Mouse (Mus musculus) hindbrain, embryonic 12.5 days (tissue): Measurements from ENCODE around the gene Sptb. TPM values are rescaled to one million over a fixed set of nuclear protein-coding genes. Genes with fewer than 3 reads are reported as not detected.
A peak's percentile ranks its signal among the peaks of the same experiment; 100 is the strongest.

Experiments
- ATAC-seq: fragments of 200-750 bp; cut with Nextera tagmentation; 2 replicates; pipeline ENCODE4 v1.8.0; 2017; ENCODE audit warnings: moderate TSS enrichment; ENCODE audit not compliant: low FRiP score
- H3K27ac ChIP-seq: fragments of 300-500 bp; sonication (generic); 2 replicates; pipeline ENCODE4 v1.5.1; 2016; ENCODE audit warnings: mild to moderate bottlenecking
- H3K27me3 ChIP-seq: fragments of 300-500 bp; sonication (generic); 2 replicates; pipeline ENCODE4 v1.6.1; 2016; ENCODE audit warnings: mild to moderate bottlenecking
- H3K36me3 ChIP-seq: fragments of 300-500 bp; sonication (generic); 2 replicates; pipeline ENCODE4 v1.6.1; 2016; ENCODE audit warnings: mild to moderate bottlenecking
- H3K4me1 ChIP-seq: fragments of 300-500 bp; sonication (generic); 2 replicates; pipeline ENCODE4 v1.6.1; 2016
- H3K4me2 ChIP-seq: fragments of 300-500 bp; sonication (generic); replicated peaks from 2 replicates; pipeline ENCODE4 v1.6.1; 2016; ENCODE audit warnings: mild to moderate bottlenecking
- H3K4me3 ChIP-seq: fragments of 300-500 bp; sonication (generic); 2 replicates; pipeline ENCODE4 v1.5.1; 2016; ENCODE audit warnings: mild to moderate bottlenecking
- H3K9ac ChIP-seq: fragments of 300-500 bp; sonication (generic); 2 replicates; pipeline ENCODE4 v1.6.1; 2016; ENCODE audit warnings: mild to moderate bottlenecking, moderate library complexity
- H3K9me3 ChIP-seq: fragments of 300-500 bp; sonication (generic); replicated peaks from 2 replicates; pipeline ENCODE4 v1.6.1; 2016; ENCODE audit warnings: mild to moderate bottlenecking
- WGBS: fragments of 180-500 bp; shearing (Covaris S2); methylation state at CpG from one replicate; pipeline ENCODE4 v1.1.7; 2016; 5-methylcytosine and 5-hydroxymethylcytosine counted together
- polyA plus RNA-seq: library from polyadenylated mRNA; unstranded; fragments of >200 nt; fragmentation: Nextera tagmentation; extraction: Ambion mirVana; gene quantifications from 2 replicates; pipeline ENCODE4 v1.2.1, GENCODE M21; 2016

Sptb gene
- polyA plus RNA-seq, 1 experiment from 2014 or later, result 3.3 TPM

DNA sequence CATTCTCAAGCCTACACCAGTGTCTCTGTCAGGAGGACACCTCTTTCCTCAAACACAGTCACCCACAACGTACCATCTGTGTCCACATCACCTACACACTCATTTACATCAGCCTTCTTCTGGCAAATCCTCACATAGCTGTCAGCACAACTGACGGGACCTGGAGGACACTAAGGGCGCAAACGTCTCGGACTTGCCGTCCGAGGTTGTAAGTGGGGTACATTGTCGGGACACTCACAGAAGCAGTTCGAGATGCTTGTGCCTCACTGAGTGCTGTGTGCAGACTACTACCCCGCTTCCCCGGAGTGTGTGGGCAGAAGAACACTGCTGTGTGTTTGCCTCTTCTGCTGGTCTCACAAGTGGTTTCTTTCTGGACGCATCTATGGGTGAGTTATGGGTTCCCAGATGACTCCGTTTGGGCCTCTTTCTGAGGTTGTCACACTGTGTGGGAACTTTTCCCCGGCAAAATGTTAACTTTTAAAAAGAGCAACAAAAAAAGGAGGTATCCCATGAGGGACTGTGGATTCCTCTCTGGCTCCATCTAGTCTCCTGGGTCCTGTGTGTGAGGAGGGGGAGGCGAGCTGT lies 164.5 kb downstream of the Sptb start:
- H3K4me2 ChIP-seq, result peak overlapping the region; percentile 46; the same call in 1 of the 2 replicates
- no peaks in the 10 kb centered on the region for H3K36me3 ChIP-seq
- no peak overlapping the region for H3K9ac ChIP-seq
- no peak overlapping the region for H3K4me3 ChIP-seq
- peaks cover 34% of the 10 kb centered on the region for H3K27me3 ChIP-seq
- WGBS, result 51% methylated on average over 15 of the region's 15 CpGs
- H3K27ac ChIP-seq, result no peak overlapping the region
- no peaks in the 10 kb centered on the region for H3K9me3 ChIP-seq
- peaks cover 28% of the 10 kb centered on the region for H3K4me1 ChIP-seq
- ATAC-seq, result no peak

DNA sequence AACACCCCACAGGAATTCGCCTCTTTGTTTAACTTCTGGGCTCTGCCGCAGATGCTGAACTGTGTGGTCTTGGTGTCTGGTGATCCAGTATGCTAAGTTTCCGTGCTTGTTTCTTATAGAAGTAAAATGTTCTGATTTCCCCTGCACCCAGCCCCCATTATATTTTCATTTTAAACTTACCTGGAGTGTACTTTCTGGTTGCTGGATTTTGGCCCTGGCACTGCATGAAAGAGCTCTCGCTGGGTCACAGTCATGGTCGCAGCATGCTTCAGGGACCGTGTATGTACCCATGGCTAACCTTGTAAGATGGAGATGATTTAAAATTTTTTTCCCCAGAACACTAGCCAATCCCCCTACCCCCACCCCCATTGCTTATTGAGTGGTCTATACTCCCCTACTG lies 168.5 kb downstream of the Sptb start:
- H3K9ac ChIP-seq, result no peak overlapping the region
- H3K27me3 ChIP-seq, result peaks cover 14% of the 10 kb centered on the region
- no peak overlapping the region for H3K27ac ChIP-seq
- H3K4me3 ChIP-seq, result no peak overlapping the region
- H3K4me1 ChIP-seq, result peaks cover 15% of the 10 kb centered on the region
- no peaks in the 10 kb centered on the region for H3K9me3 ChIP-seq
- no peak overlapping the region for H3K4me2 ChIP-seq
- WGBS, result 64% methylated on average over 6 of the region's 6 CpGs
- no peaks in the 10 kb centered on the region for H3K36me3 ChIP-seq
- no peak for ATAC-seq

DNA sequence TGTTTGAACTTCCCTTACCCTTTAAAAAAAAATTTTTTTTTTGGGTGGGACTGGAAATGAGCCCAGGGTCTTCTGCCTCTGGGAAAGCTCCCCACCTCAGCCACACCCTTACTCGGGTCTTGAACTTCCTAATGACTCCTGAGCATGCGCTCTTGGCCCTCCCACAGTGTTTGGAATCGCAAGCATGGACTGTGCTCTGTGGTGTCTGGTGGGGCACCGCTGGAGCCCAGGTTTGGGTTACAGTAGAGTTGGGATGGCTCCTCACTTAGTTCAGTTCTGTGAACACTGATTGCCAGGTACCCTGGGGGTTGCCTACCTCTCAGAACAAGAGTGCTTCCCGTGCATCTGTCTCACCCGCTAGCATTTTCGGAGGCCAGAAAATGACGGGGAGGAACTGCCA lies 168.9 kb downstream of the Sptb start:
- no peak for ATAC-seq
- 27% methylated on average over 8 of the region's 8 CpGs for WGBS
- Histone ChIP-seq H3K4me1 (peaks cover 11% of the 10 kb centered on the region), H3K27ac (no peak overlapping the region), H3K9me3 (no peaks in the 10 kb centered on the region), H3K27me3 (peaks cover 18% of the 10 kb centered on the region), H3K9ac (no peak overlapping the region), H3K4me2 (no peak overlapping the region), H3K36me3 (no peaks in the 10 kb centered on the region), H3K4me3 (no peak overlapping the region)

DNA sequence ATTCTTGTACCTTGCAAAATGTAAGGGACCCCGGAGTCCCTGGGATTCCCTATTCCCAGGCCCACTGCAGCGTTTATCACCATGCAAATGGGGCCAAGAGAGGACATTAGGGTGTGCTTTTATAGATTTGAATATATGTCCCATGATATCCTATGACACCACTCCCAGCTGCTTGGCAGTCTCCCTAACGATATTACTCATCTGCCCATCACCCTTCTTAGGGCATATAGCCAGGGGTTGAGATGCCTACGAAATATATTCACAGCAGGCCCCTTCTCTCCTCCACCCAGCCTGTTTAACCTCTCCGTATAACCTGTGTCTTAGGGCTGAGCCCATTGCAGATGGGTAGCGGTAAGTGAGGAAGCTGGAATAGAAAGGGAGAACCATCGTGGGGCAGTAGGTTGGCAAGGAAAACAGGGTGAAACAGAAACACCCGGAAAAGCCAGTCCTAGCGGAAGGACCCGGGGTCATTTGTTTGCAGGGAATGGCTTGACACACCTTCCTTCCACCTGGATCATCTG lies 169.6 kb downstream of the Sptb start:
- Histone ChIP-seq H3K4me1 (peaks cover 3% of the 10 kb centered on the region), H3K4me2 (no peak overlapping the region), H3K27ac (no peak overlapping the region), H3K36me3 (no peaks in the 10 kb centered on the region), H3K27me3 (peaks cover 21% of the 10 kb centered on the region), H3K9ac (no peak overlapping the region), H3K9me3 (no peaks in the 10 kb centered on the region), H3K4me3 (no peak overlapping the region)
- no peak for ATAC-seq
- 82% methylated on average over 10 of the region's 10 CpGs for WGBS

DNA sequence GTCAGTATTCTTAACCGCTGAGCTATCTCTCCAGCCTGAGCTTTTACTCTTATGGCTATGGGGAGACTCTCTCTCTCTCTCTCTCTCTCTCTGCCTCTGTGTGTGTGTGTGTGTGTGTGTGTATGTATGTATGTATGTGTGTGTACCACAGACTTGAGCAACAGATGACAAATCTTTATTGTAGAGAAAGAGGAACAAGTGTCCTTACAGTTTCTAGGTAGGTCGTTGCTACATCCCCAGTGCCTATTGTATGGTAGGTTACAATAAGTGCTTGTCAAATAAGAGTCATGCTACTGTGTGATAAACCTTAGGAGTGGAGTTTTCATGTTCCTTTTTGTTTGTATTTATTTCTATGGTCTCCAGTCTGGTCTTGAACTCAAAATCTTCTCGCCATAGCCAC lies 170.2 kb downstream of the Sptb start:
- H3K9me3 ChIP-seq, result no peaks in the 10 kb centered on the region
- H3K36me3 ChIP-seq, result no peaks in the 10 kb centered on the region
- WGBS, result 84% methylated on average over 3 of the region's 3 CpGs
- H3K4me3 ChIP-seq, result no peak overlapping the region
- no peak overlapping the region for H3K9ac ChIP-seq
- H3K4me2 ChIP-seq, result no peak overlapping the region
- no peak for ATAC-seq
- no peaks in the 10 kb centered on the region; the same call in 1 of the 2 replicates for H3K4me1 ChIP-seq
- peaks cover 21% of the 10 kb centered on the region for H3K27me3 ChIP-seq
- no peak overlapping the region for H3K27ac ChIP-seq

DNA sequence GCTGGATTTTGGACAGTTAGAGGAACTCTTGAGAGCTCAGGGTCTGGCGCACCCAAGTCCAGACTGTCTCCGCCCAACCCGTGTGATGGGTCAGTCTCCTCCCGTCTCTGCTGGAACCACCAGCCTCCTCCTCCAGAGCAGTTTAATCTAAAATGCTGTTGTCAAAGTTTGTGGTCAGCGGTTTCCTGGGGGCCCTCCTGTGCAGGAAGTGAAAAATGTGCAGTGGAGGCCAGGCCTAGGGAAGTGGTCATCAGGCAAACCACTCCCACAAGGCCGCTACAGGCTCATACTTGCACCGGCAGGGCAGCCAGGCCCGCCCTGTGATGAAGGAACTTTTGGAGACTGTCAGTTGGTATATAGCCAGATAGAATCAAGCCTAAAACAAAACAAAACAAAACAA lies 172.9 kb downstream of the Sptb start:
- Histone ChIP-seq H3K27me3 (peaks cover 45% of the 10 kb centered on the region), H3K36me3 (no peaks in the 10 kb centered on the region), H3K27ac (no peak overlapping the region), H3K9me3 (no peaks in the 10 kb centered on the region), H3K4me3 (no peak overlapping the region), H3K4me2 (no peak overlapping the region), H3K9ac (no peak overlapping the region), H3K4me1 (peaks cover 18% of the 10 kb centered on the region)
- 91% methylated on average over 8 of the region's 8 CpGs for WGBS
- no peak for ATAC-seq

DNA sequence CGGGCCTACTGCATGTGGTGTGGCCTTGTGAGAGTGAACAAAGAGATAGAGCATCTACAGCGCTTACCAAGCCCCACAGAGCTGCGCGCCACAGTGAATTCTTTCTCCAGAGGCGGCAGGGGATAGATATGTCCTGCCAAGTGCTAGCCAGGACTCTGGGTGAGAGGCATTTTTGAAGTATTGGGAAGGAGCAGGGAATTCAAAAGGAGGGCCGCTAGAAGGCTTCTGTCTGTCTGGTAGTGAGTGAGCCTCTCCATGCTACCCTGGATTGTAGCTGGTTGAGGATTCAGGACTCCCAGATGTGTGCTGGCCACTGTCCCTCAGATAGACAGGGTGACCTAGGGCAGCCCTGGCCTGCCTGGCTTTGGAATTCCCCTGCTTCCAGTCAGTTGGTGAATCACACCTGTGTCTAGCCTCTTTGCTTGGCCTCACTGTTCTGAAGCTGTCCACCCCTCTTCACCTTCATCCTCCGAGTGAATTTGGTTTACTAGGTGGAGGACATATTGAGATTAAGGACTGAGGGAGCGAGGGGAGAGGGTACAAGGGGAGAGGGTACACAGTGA lies 173.7 kb downstream of the Sptb start:
- WGBS, result 86% methylated on average over 8 of the region's 8 CpGs
- Histone ChIP-seq H3K4me2 (no peak overlapping the region), H3K4me1 (peaks cover 18% of the 10 kb centered on the region), H3K27ac (no peak overlapping the region), H3K36me3 (no peaks in the 10 kb centered on the region), H3K27me3 (peaks cover 53% of the 10 kb centered on the region), H3K9ac (no peak overlapping the region), H3K4me3 (no peak overlapping the region), H3K9me3 (no peaks in the 10 kb centered on the region)
- ATAC-seq, result no peak

DNA sequence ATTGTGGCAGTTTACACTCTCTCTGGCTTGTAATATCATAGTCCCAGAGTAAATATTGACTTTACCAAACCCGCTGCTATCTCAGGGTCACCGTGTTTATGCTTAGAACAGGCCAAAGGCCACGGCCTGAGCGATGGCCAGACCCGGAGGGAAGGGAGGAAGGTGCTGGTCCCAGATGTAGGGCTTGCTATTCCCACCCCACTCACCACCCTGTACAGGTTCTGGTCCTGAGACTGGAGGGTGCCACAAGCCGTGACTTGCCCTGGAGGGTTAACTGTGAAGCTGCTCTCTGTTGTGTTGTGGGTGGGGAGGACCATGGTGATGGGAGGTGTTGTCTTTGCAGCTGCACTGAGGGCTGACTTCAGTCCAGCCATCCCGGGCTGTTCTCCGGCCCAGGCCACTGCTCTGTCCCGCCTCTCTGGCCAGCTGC lies 174.9 kb downstream of the Sptb start:
- no peak overlapping the region for H3K4me3 ChIP-seq
- H3K27me3 ChIP-seq, result peaks cover 65% of the 10 kb centered on the region
- peaks cover 18% of the 10 kb centered on the region for H3K4me1 ChIP-seq
- no peak overlapping the region for H3K4me2 ChIP-seq
- ATAC-seq, result no peak
- H3K36me3 ChIP-seq, result no peaks in the 10 kb centered on the region
- no peak overlapping the region for H3K9ac ChIP-seq
- H3K9me3 ChIP-seq, result no peaks in the 10 kb centered on the region
- H3K27ac ChIP-seq, result no peak overlapping the region
- 39% methylated on average over 9 of the region's 9 CpGs for WGBS

DNA sequence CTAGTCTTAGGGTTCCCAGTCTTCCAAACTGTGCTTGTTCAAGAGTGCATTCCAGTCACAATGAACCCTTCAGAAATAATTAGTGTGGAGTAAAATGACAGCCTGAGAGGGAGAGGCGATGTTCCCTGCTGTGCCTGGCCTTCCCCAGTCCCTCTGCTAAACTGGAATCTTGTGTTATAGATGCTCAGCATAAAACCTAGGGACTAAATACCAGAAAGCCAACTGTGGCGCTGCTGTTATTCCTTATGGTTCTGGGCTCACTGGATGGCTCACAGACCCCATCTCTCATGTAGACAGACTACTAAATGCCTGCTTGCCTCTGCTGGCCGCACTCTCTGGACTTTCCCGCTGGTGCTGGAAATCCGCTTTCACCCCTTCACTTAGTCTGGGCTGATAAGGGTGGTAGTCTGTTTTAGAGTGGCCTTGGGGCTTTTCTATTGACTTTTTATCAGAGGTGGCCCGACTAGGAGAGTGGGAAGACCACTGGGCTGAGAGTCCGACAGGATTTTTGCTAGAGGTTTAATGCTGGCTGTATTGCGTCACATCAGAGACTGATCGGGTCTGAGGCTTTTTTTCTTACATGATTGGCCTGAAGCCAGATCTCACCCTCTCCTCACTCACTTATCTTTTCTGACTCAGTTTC lies 175.6 kb downstream of the Sptb start:
- Histone ChIP-seq H3K4me2 (peak overlapping the region; percentile 86), H3K27ac (no peak overlapping the region), H3K27me3 (peaks cover 72% of the 10 kb centered on the region), H3K4me1 (peaks cover 18% of the 10 kb centered on the region), H3K36me3 (no peaks in the 10 kb centered on the region), H3K9me3 (no peaks in the 10 kb centered on the region), H3K4me3 (peak overlapping the region; percentile 58), H3K9ac (no peak overlapping the region)
- no peak for ATAC-seq
- 22% methylated on average over 9 of the region's 9 CpGs for WGBS

DNA sequence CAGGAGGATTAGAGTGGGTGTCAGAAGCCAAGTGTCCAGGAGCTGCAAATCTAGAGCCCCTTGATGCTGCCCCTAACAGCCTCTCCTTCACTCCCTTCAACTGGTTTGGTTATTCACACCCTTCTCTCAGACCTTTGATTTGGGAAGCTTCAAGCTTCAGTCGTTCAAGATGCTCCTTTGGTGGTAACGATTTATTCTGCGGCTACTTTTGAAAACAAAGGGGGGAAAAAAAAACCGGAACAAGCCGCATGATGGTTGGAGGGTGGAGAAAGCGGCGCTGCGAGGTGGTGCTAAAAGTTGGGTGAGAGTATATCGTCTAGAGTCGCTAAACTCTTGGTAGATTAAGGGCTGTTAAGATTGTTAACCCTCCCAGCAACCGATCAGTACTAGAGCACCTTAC lies 176.1 kb downstream of the Sptb start:
- 3% methylated on average over 11 of the region's 11 CpGs for WGBS
- H3K27me3 ChIP-seq, result peaks cover 76% of the 10 kb centered on the region
- H3K4me1 ChIP-seq, result peaks cover 18% of the 10 kb centered on the region
- H3K9ac ChIP-seq, result no peak overlapping the region; the same call in 1 of the 2 replicates
- H3K27ac ChIP-seq, result no peak overlapping the region
- peak overlapping the region; percentile 86 for H3K4me2 ChIP-seq
- H3K9me3 ChIP-seq, result no peaks in the 10 kb centered on the region
- H3K36me3 ChIP-seq, result no peaks in the 10 kb centered on the region
- H3K4me3 ChIP-seq, result peak overlapping the region; percentile 58
- no peak for ATAC-seq

DNA sequence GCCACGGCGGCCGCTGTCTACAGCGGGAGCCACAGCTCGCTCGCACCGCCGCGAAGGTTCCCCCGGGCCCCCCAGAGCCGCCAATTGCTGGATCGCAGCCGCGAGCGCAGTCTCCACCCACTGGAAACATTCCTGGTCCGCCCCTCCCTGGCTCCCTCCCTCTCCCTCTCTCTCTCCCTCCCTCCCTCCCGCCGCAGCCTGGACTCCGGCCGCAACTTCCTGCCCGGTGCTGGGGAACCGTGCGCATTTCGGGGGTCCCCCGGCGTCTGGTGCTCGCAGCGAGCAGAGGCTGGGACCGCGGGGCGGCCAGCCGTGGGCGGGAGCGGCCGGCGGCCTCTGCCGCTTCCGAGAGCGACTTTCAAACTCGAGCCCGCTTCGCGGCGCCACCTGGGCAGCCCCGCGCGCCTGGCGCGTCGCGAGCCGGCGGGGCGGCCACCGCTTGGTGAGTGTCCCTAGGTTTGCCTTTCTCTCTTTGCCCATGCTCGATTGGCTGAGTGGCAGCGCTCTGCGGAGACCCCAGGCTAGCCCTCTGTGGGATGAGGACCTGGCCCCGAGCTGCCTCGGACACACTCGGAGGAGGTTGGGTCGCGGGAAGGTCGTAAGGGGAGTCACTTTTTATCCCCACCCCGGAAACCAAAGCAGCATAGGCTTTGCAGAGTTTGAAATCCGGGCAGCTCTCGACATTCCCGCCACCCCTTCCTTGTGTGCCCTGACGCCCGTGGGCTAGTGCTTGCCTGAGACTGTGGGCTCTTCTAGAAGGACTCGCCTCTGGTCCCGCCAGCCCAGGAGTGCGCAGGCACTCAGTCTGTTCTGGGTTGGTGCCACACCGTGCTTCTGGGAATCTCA lies 176.7 kb downstream of the Sptb start:
- WGBS, result under 1% methylated on average over 65 of the region's 74 CpGs
- H3K27me3 ChIP-seq, result peaks cover 76% of the 10 kb centered on the region
- peak overlapping the region; percentile 58 for H3K9ac ChIP-seq
- peaks cover 18% of the 10 kb centered on the region for H3K4me1 ChIP-seq
- peak overlapping the region; percentile 86 for H3K4me2 ChIP-seq
- ATAC-seq, result peak; percentile 57; the same call in 1 of the 2 replicates
- H3K27ac ChIP-seq, result no peak overlapping the region
- peak overlapping the region; percentile 58 for H3K4me3 ChIP-seq
- no peaks in the 10 kb centered on the region for H3K9me3 ChIP-seq
- no peaks in the 10 kb centered on the region for H3K36me3 ChIP-seq

DNA sequence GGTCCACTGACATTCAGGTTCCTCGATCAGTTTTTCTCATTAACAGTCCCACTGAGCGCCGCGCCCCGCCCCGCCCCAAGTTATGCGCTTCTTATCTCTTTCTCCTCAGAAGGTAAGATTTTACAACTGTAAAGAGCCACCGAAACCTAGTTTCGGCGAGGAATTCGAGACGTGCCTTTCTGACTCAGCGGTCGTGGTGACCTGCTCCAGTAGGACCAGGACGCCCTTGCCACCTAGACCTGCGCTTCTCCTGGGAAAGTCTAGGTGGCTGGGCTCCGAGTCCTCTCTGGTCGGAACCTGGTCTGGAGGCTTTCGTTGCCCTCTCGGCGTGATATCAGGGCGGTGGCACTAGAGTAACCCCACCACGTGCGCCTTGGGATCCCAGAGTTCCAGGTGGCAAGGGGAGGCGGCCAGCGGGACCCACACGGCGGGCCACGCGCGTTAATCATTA lies 177.4 kb downstream of the Sptb start:
- no peaks in the 10 kb centered on the region for H3K36me3 ChIP-seq
- under 1% methylated on average over 31 of the region's 31 CpGs for WGBS
- H3K9ac ChIP-seq, result peak overlapping the region; percentile 58
- H3K4me2 ChIP-seq, result peak overlapping the region; percentile 86
- 0 out of 2 replicates have a peak, but pooled peaks have one; percentile 23 for ATAC-seq
- H3K4me1 ChIP-seq, result peaks cover 18% of the 10 kb centered on the region
- no peaks in the 10 kb centered on the region for H3K9me3 ChIP-seq
- peak overlapping the region; percentile 58 for H3K4me3 ChIP-seq
- H3K27me3 ChIP-seq, result peaks cover 76% of the 10 kb centered on the region
- no peak overlapping the region for H3K27ac ChIP-seq
